Mouse (Mus musculus) embryonic fibroblast, embryonic 13.5 days (primary cell): ENCODE measurements around the gene Rab8b. TPM values are rescaled to one million over a fixed set of nuclear protein-coding genes. Genes with fewer than 3 reads are reported as not detected.
"Not testable (repeated sequence)": the region's sequence is repeated elsewhere in the genome, so short reads cannot be mapped to it uniquely, and the experiment has no call there.

ENCODE experiments used
- H3K27ac ChIP-seq: 2 replicates; pipeline ENCODE4 v1.5.1; 2012; ENCODE audit warnings: low read length, control low read depth, inconsistent platforms; ENCODE audit not compliant: insufficient read depth
- H3K4me1 ChIP-seq: 2 replicates; pipeline ENCODE4 v1.6.1; 2011; ENCODE audit warnings: low read length; ENCODE audit not compliant: control insufficient read depth, insufficient read depth
- H3K4me3 ChIP-seq: 2 replicates; pipeline ENCODE4 v1.5.1; 2011; ENCODE audit warnings: mild to moderate bottlenecking, control low read depth, low read length; ENCODE audit not compliant: insufficient read depth
- CTCF ChIP-seq: IDR thresholded peaks from 2 replicates; pipeline ENCODE4 v1.5.1; 2011; ENCODE audit warnings: mild to moderate bottlenecking, control low read depth, low read length, moderate library complexity, borderline replicate concordance; ENCODE audit not compliant: insufficient read depth
- POLR2A ChIP-seq: IDR thresholded peaks from 2 replicates; pipeline ENCODE4 v1.6.1; 2011; ENCODE audit warnings: low read depth, mild to moderate bottlenecking, control low read depth, low read length, moderate library complexity
- polyA plus RNA-seq: library from polyadenylated mRNA; stranded (reverse); fragments of >200 nt; gene quantifications from 2 replicates; pipeline ENCODE4 v1.2.4, GENCODE M21; 2011; ENCODE audit warnings: low read depth; ENCODE audit not compliant: missing spikeins, insufficient read length

The Rab8b gene
- polyA plus RNA-seq, 1 experiment = 32.5 TPM

DNA sequence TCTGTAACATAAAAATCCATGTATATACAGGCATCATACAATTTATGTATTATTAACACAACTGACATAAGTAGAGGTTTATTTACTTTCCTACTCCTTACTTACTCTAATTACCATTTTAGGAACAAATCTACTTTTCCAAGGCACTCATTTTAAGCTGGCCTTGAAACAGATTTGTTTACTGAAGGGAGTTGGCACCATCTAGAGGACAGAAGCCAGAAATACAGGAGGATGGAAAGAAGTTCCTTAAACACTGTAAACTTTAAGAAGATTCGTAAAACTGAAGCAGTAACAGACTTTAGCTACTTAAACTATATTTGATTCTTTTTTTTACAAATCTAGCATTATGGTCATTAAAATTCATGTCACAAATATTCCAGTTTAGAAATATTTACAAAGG is 93.5 kb downstream of the Rab8b start:
- no peak for TF ChIP-seq POLR2A
- TF ChIP-seq CTCF = no peak
- no peak overlapping the region for H3K4me3 ChIP-seq
- no peak overlapping the region for H3K27ac ChIP-seq
- 0 out of 2 replicates have a peak, but pooled peaks cover under 1% of the 10 kb centered on the region for H3K4me1 ChIP-seq

GRCm38 (mm10) chr9:66822255-66822654 is 97.2 kb downstream of the Rab8b start:
- H3K4me1 ChIP-seq, H3K27ac ChIP-seq, H3K4me3 ChIP-seq: not testable (repeated sequence)

GRCm38 (mm10) chr9:66820996-66821395 is 98.5 kb downstream of the Rab8b start:
- no peak overlapping the region for H3K4me3 ChIP-seq
- no peak overlapping the region for H3K27ac ChIP-seq
- 0 out of 2 replicates have a peak, but pooled peaks cover 3% of the 10 kb centered on the region for H3K4me1 ChIP-seq
- no peak for TF ChIP-seq CTCF
- no peak for TF ChIP-seq POLR2A

- no peak for TF ChIP-seq POLR2A
- TF ChIP-seq CTCF = no peak
- H3K4me1 ChIP-seq = peaks cover 2% of the 10 kb centered on the region; the same call in 1 of the 2 replicates
- no peak overlapping the region for H3K27ac ChIP-seq
- H3K4me3 ChIP-seq = no peak overlapping the region
These were observed 106.1 kb downstream of the Rab8b start for GRCm38 (mm10) chr9:66813392-66813791.

DNA sequence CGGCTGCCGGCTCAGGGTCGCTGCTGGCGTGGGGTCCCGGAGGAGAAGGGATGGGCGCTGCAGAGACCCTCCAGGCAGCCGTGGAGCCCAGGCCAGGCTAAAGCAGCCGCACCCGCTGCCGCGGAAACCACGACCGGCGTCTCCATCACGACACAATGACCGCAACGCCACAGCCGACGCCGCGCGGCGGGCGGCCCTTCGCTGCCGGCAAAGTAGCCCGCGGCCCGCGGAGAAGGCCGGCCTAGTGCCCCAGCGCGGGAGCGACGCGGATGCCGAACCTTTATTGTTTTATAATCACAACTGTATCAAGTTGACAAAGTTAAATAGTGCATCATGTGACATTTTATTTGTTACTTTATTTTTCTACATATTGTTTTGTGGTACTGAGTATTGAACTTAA is 113.5 kb downstream of the Rab8b start:
- peak overlapping the region; percentile 78; the same call in 1 of the 2 replicates for H3K27ac ChIP-seq
- H3K4me3 ChIP-seq, H3K4me1 ChIP-seq: not testable (repeated sequence)

DNA sequence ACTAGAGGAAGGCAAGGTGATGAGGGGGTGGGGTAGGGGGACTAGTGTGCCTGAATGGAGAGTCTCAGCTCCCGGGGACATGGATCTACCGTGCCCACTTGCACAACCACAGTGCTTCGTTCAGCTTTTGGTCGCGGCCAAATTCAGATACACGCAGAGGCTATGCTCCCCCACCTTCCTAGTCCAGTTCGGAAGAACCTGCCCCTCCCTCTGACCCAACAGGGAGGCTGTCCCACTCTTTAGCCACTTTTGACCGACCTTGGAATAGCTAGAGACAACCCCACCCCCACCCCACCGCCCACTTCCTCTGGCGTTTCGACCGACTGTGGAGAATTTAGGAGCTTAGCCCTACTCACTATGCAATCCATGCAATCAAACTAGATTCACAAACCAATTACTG is 117.5 kb downstream of the Rab8b start:
- Histone ChIP-seq H3K27ac (no peak overlapping the region), H3K4me3 (no peak overlapping the region), H3K4me1 (peaks cover 7% of the 10 kb centered on the region)
- TF ChIP-seq POLR2A = no peak
- no peak for TF ChIP-seq CTCF

DNA sequence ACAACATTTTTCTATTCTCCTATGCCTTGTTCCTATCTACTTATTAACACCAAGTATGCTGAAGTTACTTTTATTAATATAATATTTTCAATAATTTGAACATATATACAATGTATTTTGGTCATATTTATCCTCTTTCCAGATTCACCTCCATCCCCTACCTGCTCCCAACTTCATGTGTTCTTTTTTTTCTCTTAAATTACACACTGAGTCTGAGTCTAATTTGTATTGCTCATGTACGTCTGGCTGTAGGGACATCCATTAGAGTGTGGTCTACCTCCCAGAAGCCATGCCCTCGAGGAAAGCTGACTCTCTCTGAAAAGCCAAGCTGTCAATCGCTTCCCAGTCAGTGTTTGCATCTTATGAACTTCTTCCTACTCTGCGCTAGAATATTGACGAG is 122.7 kb downstream of the Rab8b start, which contains the start of gene Gm10647:
TSS of gene Gm10647 (plus strand) at position 301 of the 400 bp plus-strand sequence.
- Histone ChIP-seq H3K4me1 (0 out of 2 replicates have a peak, but pooled peaks cover 2% of the 10 kb centered on the region), H3K4me3 (peak within 1 kb of the TSS; percentile 15), H3K27ac (peak within 1 kb of the TSS; percentile 20)
- TF ChIP-seq CTCF = no peak
- no peak for TF ChIP-seq POLR2A

DNA sequence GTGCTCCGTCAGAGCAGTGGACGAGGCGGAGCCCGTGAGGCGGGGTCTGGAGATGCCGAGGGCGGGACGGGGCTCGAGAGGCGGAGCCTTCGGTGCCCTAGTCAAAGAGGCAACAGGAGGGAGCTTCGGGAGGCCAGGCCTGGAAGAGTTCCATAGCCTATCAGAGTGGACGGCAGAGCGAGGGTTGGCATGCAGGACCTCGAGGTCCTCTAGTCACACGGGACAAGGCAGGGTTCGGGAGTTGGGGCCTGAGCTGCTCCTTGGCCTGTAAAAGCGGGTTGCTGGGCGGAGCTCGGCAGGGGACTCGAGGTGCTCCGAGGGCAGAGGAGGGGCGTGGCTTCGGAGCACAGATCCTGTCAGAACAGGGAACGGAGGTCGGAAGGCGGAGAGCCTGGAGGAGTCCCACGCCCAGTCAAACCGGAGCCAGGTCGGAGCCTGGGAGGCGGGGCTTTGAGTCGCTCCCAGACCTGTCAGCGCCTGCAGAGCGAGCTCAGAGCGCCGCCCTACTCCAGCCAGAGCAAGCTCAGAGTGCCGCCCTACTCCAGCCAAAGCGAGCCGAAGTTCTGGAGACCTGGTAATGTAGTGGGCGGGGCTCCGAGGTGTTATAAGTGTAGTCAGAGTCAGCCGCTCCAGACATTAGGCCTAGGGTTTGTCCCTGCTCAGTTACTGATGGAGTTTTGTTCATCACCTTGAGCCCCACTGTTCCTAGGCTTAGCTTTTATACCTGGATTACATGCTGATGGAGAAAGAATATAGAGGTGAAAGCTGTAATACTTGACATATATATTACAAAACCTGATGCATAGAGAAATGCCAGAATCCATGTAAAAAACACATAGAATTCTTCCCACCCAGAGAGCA is 123.8 kb downstream of the Rab8b start, which contains the start of gene Aph1b:
TSS of gene Aph1b (minus strand) at position 27 of the 861 bp plus-strand sequence.
- peak within 1 kb of the TSS; percentile 44 for H3K27ac ChIP-seq
- 0 out of 2 replicates have a peak, but pooled peaks cover 2% of the 10 kb centered on the region for H3K4me1 ChIP-seq
- peak within 1 kb of the TSS; percentile 80 for H3K4me3 ChIP-seq
- TF ChIP-seq CTCF (no peak), POLR2A (peak; percentile 82)

- Histone ChIP-seq H3K4me3 (peak overlapping the region; percentile 80), H3K27ac (0 out of 2 replicates have a peak overlapping the region, but pooled peaks have one; percentile 12), H3K4me1 (0 out of 2 replicates have a peak, but pooled peaks cover 2% of the 10 kb centered on the region)
- no peak for TF ChIP-seq CTCF
- peak; percentile 76 for TF ChIP-seq POLR2A
These were observed 124.6 kb downstream of the Rab8b start for GRCm38 (mm10) chr9:66794629-66795463.

Other genes with a start within 250 kb of the Rab8b start
- gene Car12, start 206.0 kb downstream of the Rab8b start, polyA plus RNA-seq = 5.3 and 8.5 TPM in 2 replicates
- 19.2 and 26.4 TPM in 2 replicates for gene Aph1b, start 124.2 kb downstream of the Rab8b start, polyA plus RNA-seq
- gene Gm10647, start 122.6 kb downstream of the Rab8b start, polyA plus RNA-seq = 0.32 and 0.33 TPM in 2 replicates
- gene Aph1c, start 85.0 kb downstream of the Rab8b start, polyA plus RNA-seq = 0.40 and 4.9 TPM in 2 replicates
- gene Rps27l, start 26.4 kb upstream of the Rab8b start, polyA plus RNA-seq = 664 and 850 TPM in 2 replicates
- gene Lactb, start 55.8 kb upstream of the Rab8b start, polyA plus RNA-seq = 15.4 and 21.9 TPM in 2 replicates
- gene Tpm1, start 129.7 kb upstream of the Rab8b start, polyA plus RNA-seq = 2,470 and 3,105 TPM in 2 replicates